Mouse (Mus musculus): ENCODE data around the gene Rras2.

Rras2 gene

GRCm38 (mm10) chr7:114070458-114070840, 47.1 kb downstream of the Rras2 start:
- DNase-seq: no peak

GRCm38 (mm10) chr7:114069726-114070457, 47.7 kb downstream of the Rras2 start:
- DNase-seq: no peak

- DNase-seq: no peak
These were observed 48.5 kb downstream of the Rras2 start for GRCm38 (mm10) chr7:114068956-114069533.

GRCm38 (mm10) chr7:114066529-114067178, 50.9 kb downstream of the Rras2 start:
- peak; percentile 95 for DNase-seq

GRCm38 (mm10) chr7:114065407-114066185, 52.0 kb downstream of the Rras2 start:
- DNase-seq: no peak

- no peak for DNase-seq
These were observed 53.6 kb downstream of the Rras2 start for GRCm38 (mm10) chr7:114063966-114064365.

- DNase-seq: no peak
These were observed 54.0 kb downstream of the Rras2 start for GRCm38 (mm10) chr7:114063534-114063933.

GRCm38 (mm10) chr7:114062451-114062850, 55.1 kb downstream of the Rras2 start:
- DNase-seq: peak; percentile 56

GRCm38 (mm10) chr7:114060445-114060844, 57.1 kb downstream of the Rras2 start:
- DNase-seq: no peak

- DNase-seq: no peak
These were observed 58.6 kb downstream of the Rras2 start for GRCm38 (mm10) chr7:114058927-114059441.

GRCm38 (mm10) chr7:114058166-114058565, 59.4 kb downstream of the Rras2 start:
- DNase-seq: no peak

GRCm38 (mm10) chr7:114053720-114054119, 63.9 kb downstream of the Rras2 start:
- DNase-seq: peak; percentile 29

GRCm38 (mm10) chr7:114045814-114046213, 71.8 kb downstream of the Rras2 start:
- no peak for DNase-seq

GRCm38 (mm10) chr7:114043929-114044549, 73.5 kb downstream of the Rras2 start:
- DNase-seq: no peak

GRCm38 (mm10) chr7:114042973-114043928, 74.3 kb downstream of the Rras2 start:
- peak; percentile 31 for DNase-seq

GRCm38 (mm10) chr7:114041349-114041748, 76.2 kb downstream of the Rras2 start:
- DNase-seq: no peak

GRCm38 (mm10) chr7:114037237-114037636, 80.3 kb downstream of the Rras2 start:
- no peak for DNase-seq

GRCm38 (mm10) chr7:114029596-114029995, 88.0 kb downstream of the Rras2 start:
- peak; percentile 63 for DNase-seq

GRCm38 (mm10) chr7:114028828-114029227, 88.8 kb downstream of the Rras2 start:
- no peak for DNase-seq

- no peak for DNase-seq
These were observed 90.2 kb downstream of the Rras2 start for GRCm38 (mm10) chr7:114027406-114027805.

GRCm38 (mm10) chr7:114026923-114027322, 90.7 kb downstream of the Rras2 start:
- no peak for DNase-seq
